Mouse (Mus musculus): ENCODE measurements around the gene Ralgps1.

Gene Ralgps1

GRCm38 (mm10) chr2:33244880-33245279, 126.4 kb downstream of the Ralgps1 start:
- no peak for DNase-seq (ENCODE audit: low spot score in 2 of 2)

GRCm38 (mm10) chr2:33237581-33237980, 133.7 kb downstream of the Ralgps1 start:
- no peak for DNase-seq (ENCODE audit: low spot score in 2 of 2)

- no peak for DNase-seq (ENCODE audit: low spot score in 2 of 2)
These were observed 136.4 kb downstream of the Ralgps1 start for GRCm38 (mm10) chr2:33234848-33235247.

GRCm38 (mm10) chr2:33233856-33234255, 137.4 kb downstream of the Ralgps1 start:
- DNase-seq (ENCODE audit: low spot score in 2 of 2) = no peak

GRCm38 (mm10) chr2:33232782-33233570, 138.3 kb downstream of the Ralgps1 start:
- DNase-seq (ENCODE audit: low spot score in 2 of 2) = no peak

GRCm38 (mm10) chr2:33231788-33232187, 139.5 kb downstream of the Ralgps1 start:
- DNase-seq (ENCODE audit: low spot score in 2 of 2) = no peak

GRCm38 (mm10) chr2:33230701-33231100, 140.6 kb downstream of the Ralgps1 start:
- no peak for DNase-seq (ENCODE audit: low spot score in 2 of 2)

GRCm38 (mm10) chr2:33228551-33228950, 142.7 kb downstream of the Ralgps1 start:
- no peak for DNase-seq (ENCODE audit: low spot score in 2 of 2)

GRCm38 (mm10) chr2:33228077-33228476, 143.2 kb downstream of the Ralgps1 start:
- no peak for DNase-seq (ENCODE audit: low spot score in 2 of 2)

- no peak for DNase-seq (ENCODE audit: low spot score in 2 of 2)
These were observed 145.4 kb downstream of the Ralgps1 start for GRCm38 (mm10) chr2:33225921-33226320.

GRCm38 (mm10) chr2:33223656-33224358, 147.5 kb downstream of the Ralgps1 start:
- no peak for DNase-seq (ENCODE audit: low spot score in 2 of 2)

- DNase-seq (ENCODE audit: low spot score in 2 of 2) = no peak
These were observed 148.8 kb downstream of the Ralgps1 start for GRCm38 (mm10) chr2:33222480-33222879.

GRCm38 (mm10) chr2:33221339-33221900, 149.9 kb downstream of the Ralgps1 start:
- no peak for DNase-seq (ENCODE audit: low spot score in 2 of 2)

GRCm38 (mm10) chr2:33220674-33221338, 150.5 kb downstream of the Ralgps1 start:
- DNase-seq (ENCODE audit: low spot score in 2 of 2) = no peak

- no peak for DNase-seq (ENCODE audit: low spot score in 2 of 2)
These were observed 151.0 kb downstream of the Ralgps1 start for GRCm38 (mm10) chr2:33220246-33220645.

GRCm38 (mm10) chr2:33219637-33220036, 151.6 kb downstream of the Ralgps1 start:
- DNase-seq (ENCODE audit: low spot score in 2 of 2) = no peak

- no peak for DNase-seq (ENCODE audit: low spot score in 2 of 2)
These were observed 152.2 kb downstream of the Ralgps1 start for GRCm38 (mm10) chr2:33218903-33219625.

GRCm38 (mm10) chr2:33217425-33217794, 153.9 kb downstream of the Ralgps1 start:
- no peak for DNase-seq (ENCODE audit: low spot score in 2 of 2)

GRCm38 (mm10) chr2:33216645-33217424, 154.5 kb downstream of the Ralgps1 start:
- no peak for DNase-seq (ENCODE audit: low spot score in 2 of 2)

GRCm38 (mm10) chr2:33215700-33216509, 155.4 kb downstream of the Ralgps1 start, which contains the start of gene Angptl2:
TSS of gene Angptl2 (plus strand) at chr2:33216069.
- DNase-seq (ENCODE audit: low spot score in 2 of 2) = peak; percentile 53 to 70

Measured in spleen, postnatal 4 days (tissue).